Mouse (Mus musculus) forelimb bud, embryonic 11.5 days (tissue): Measurements from ENCODE around the gene Rprml.

Experiments
- DNase-seq: peaks from one replicate; pipeline ENCODE4 v3.0.0-alpha.2; 2012; ENCODE audit warnings: low read depth, low spot score

The Rprml gene

DNA sequence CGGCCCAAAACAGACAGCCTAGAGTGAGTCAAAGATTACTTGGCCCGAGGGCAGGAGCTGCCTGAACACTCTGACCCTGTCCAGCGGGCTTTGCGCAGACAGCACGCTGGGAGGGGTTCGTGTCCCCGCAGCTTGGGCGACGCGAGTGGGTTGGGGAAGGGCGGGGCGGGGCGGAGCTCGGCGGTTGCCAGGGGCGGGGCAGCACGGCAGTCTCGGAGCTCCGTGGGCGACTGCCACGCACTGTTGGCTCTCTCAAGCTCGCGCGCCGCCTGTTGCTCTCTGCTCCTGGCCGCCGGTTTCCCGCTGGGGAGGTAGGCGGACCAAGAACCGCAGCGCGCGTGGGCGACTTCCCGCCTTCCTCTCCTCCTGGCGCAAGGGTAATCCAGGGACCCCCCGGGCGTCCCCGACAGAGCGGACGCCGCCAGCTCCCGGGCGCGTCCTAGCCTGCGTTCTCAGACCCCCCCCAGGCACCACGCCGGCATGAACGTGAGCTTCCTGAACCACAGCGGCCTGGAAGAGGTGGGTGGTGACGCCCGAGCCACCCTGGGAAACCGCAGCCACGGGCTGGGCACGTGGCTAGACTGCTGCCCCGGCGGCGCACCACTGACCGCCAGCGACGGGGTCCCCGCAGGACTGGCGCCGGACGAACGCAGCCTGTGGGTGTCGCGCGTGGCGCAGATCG, at the start of gene Rprml:
Rprml (plus strand) TSS at position 270 of the 682 bp plus-strand sequence.
- no peak for DNase-seq

DNA sequence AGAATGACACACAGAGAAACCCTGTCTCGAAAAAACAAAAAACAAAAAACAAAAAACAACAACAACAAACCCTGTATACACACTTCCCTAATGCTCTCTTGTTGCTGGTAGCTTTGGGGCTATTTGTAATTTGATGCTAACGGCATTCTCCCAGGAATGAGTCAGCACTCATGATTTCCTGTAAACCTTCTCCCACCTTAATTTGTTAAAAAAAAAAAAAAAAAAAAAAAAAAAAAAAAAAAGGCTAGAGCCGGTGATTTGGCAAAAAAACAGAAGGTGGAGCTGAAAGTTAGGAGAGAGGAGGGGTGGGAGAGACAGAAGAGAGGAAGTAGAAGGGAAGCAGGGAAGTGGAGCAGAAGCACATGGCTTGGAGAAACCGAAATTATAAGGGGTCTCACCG, 42.8 kb upstream of the Rprml start:
- DNase-seq: peak; percentile 8

DNA sequence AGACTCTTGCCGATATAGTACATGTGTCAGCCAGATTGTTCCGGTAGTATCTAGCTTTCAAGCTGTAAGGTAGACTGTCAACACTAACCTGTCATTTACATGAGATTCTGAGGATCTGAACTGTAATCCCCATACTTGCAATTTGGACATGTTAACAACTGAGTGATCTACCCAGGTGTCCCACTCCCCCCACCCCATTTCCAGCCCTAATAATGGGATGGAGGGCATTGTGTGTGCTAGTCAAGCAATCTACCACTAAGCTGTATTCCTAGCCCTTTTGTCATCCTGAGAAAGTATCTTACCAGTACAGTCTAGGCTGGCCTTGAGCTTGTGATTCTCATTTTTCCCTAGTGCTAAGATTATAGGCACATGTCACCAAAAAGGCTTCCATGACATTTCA, 38.6 kb upstream of the Rprml start:
- DNase-seq: no peak

DNA sequence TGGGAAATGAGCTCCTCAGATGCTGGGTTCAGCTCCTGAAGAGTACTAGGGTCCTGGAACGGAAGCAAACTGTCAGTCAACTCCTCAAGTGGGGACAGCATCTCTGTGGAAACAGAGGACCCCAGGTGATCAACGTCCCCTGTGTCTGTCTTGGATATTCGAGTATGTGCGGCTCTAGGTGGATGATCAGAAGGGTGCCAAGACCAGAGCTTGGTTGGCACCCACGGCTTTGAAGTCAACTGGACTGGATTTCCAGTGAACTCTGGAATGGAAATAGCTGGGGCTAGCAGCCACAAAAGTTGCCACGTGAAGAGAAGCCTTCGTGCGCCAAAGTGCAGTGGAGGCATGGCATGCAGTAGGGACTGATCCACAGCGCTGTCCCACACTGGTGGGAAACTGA, 28.3 kb upstream of the Rprml start, which contains the start of gene Gm884:
Gm884 (minus strand) TSS at position 101 of the 400 bp plus-strand sequence.
- DNase-seq: no peak

DNA sequence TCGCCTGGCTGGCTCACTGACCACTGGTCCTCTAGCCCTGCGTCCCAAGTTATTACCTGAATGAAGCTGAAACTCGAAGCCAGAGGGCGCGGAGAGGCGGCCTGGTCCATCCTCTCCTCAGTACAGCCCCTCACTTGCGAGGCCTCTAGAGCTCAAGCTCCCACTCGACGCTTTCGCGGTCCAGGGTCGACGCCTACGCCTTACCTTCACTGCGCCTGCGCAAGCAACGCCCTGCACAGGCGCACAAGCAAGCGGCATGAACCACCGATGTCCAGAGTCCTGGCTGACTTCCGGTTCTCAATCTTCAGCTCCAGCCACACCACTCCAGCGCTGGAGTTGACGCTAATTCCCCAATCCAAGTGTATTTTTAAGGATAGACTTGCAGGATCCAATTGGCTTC, 21.9 kb upstream of the Rprml start:
- DNase-seq: no peak

DNA sequence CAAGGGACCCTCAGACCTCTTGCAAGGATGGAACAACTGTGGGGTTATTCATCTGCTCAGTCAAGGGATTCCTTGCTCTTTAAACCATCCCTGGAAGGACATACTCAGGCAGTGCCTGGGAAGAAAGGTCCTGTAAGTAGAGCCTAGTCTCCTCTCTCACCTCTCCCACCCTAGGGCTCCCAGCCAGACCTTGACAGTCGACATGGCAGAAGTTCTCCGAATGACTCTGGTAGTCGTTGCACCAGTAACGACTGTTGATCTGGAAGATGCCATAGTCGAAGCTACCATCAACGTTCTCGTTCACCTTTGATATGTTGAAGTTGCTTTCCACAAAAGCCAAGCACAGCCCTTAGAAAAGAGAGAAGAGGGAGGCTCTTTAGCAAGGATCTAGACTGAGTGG, 14.6 kb upstream of the Rprml start:
- DNase-seq: no peak

DNA sequence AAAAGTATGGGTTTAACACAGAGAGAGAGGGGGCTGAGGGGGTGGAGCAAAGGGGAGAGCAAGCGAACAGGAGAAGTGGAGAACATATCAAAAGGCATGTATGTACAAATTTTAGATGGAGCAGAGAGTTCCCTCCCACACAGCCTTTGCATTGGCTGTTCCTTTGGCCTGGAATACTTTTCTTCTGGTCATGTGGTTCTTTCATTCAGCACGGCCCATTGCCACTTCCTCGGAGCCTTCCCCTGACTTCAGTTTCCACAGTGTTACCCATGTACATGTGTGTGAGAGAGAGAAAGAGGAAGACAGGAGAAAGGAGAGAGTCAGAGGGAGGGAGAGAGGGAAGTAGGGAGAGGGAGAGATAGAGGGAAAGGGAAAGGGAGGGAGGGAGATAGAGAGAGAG, 13.9 kb upstream of the Rprml start:
- no peak for DNase-seq

DNA sequence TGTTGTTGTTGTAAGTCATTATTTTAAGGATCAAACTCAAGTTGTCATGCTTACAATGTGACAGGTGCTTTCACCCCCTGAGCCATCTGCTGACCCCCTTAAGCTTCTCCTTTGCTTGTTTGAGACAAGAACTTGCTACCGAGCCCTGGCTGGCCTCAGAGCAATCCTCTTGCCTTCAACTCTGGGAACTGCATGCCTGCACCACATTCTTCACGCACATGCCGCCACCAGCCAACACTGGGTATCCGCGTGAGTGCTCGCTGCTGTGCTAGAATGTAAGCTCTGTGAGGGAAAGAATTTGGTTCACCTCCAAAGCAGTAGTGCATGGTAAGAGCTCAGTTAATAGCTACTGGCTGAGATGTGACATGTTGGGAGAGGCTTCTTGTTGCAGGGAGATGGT, 13.1 kb upstream of the Rprml start:
- DNase-seq: no peak

DNA sequence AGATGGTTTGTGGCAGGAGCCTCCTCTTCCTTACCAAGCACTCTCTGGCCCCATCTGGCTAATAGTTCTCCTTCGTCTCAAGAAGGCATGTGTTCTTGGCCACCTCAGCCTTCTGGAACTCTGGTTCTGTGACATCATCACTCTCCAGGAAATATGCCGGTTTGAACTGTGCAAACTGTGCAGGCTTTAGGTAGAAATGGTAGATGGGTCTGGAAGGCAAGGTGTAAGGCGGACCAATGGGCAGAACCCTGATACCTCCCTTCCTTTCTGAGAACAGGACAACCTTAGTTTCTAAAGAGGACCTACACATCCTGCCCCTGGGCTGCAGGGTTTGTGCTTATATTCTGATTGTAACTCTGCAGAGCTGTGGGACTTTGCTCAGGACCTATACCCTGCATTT, 10.6 kb upstream of the Rprml start, which contains the start of gene Lyzl6:
Lyzl6 (minus strand) TSS at position 101 of the 400 bp plus-strand sequence.
- no peak for DNase-seq

DNA sequence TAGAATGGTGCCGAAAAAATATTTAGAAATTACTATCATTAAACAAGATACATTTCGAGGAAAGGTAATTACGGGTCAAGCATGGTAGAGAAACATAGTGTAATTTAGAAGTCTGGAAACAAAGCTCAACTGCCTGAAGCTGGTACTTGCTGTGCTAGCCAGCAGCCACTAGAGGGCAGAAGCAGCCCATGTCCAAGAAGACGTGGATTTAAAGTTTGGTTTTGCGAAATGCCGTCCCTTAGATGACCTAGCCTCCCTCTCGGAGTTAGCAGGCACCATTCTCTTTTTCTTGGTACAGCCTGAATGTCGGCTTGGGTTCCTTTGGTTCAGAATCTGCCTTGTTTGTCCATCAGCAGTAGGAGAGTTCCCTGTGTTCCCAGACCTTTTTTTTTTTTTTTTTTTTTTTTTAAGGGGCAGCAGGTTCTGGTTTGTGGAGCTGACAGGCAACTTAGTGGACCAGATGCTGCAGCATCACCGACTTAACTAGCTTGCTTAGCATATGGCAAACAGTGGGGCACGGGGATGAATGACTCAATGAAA, 9.9 kb upstream of the Rprml start:
- peak; percentile 80 for DNase-seq

DNA sequence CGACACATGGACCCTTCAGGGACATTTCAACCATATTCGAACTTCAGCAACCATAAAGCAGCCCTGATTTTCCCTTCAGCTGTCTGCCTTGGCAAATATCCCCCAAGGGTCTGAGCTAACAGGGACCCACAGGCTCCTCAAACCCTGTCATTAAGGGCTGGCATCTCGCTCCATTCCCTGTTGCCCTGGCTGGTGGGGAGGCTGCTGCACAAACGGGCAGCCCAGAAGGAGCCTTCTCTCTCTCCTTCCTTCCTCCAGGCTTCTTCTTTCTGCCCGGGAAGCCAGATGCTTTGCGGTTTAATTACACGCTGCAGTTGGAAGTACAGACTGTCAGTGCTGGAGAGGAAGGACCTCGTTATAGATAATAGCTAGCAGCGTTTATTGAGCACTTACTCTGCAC, 6.2 kb upstream of the Rprml start:
- DNase-seq: no peak

DNA sequence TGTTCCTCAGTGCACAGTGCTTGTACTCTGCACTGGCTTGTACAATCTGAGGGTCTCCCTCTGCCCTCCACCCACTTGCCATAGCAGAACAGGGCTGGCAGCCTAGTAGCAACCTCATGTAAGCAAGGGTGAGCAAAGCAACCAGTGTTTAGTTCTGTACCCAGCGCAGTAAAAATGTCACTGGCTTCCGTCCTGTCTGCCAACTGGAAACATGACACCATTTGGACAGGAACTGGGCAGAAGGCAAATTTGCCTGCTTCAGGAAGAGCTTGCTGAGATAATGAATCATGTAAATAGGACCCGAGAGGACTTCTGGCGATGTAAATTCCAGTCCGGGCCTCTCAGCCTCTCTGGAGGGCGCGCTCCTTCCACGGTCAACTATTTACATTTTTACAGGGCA, 3.6 kb upstream of the Rprml start:
- DNase-seq: no peak

DNA sequence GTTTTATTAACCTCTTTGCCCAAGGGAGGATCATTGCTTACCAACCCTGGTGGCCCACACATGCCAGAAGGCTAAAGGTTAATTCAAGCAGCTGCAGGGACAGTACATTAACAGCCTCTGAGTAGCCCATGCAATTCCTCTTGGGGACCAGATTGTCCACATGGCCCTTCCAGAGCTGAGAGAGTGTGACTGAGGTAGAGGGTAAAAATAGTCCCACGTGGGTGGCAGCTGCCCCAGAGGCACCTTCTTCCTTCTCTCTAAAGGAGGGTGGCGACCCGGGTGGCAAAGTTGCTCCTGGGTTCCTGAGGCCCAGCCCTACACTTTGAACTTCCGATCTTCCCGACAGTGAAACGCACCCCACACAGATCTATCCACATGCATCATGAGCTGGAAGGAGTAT, 3.1 kb upstream of the Rprml start:
- DNase-seq: no peak

DNA sequence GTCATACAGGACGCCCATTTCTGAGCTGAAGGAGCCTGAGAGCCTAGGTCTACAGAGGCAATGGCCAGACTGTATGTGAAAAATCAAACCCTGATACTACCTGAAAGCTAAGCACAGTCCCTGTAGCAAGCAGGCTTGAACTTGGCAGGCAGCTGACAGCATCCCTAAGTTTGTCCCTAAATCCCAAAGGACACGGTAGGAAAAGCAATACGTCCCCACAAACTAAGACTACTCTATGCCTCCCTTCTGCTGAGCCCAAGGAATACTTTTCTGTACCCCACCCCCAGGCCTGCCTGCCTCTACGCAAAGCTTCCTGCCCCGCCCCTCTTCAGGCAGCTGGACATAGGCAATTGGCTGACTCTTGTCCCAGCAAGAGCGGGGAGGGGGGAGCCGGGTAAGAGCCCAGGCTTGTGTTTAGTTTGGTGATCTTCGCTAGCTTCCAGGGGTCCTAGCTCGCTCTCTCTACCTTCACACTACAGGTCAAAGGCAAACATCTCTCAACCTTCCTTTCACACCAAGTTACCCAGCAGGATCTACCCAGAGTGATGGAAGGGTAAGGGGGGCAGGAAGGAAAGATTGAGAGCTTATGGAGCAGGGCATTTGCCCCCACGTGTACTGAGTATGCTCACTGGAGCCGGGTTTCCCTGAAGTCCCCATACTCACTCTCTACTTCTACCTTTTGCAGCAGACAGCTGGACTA, 1.3 kb upstream of the Rprml start:
- peak; percentile 29 for DNase-seq

DNA sequence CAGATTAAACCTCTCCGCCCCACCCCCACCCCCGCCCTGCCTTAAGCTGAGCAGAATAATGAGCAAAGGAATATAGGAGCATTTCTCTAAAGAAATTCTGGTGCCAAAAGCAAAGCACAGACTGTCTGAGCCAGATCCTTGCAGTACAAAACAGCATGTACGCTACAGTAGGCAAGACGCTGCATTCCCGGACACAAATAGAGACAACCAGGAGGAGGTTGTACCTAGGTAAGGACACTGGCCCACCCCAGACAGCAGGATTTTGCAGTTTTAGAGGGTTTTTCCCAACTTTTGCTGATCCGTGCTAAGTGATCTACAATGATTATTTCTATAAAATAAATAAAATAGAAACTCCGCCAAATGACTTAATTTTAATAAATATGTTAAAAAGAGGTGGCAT, 714 bp upstream of the Rprml start:
- DNase-seq: no peak

DNA sequence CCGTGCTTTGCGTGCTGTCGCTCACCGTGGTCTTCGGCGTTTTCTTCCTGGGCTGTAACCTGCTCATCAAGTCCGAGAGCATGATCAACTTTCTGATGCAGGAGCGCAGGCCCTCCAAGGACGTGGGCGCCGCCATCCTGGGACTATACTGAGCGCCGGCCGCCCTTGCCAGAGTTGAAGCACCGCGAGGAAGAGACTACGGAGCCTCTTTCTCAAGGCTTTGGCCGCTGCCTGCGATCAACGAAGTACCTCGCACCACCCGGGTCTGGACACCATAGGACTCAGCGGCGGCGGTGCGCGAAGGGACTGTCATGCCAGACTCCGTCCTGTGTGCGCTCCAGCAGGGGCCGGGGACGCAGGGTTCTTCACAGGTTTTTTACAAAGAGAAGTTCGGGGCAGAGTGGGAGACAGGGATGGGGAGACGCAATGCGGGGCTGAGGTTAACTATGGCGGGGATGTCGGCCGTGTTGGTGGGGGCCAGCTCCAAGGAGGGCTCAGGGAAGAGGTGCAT, 668 bp downstream of the Rprml start:
- DNase-seq: no peak

DNA sequence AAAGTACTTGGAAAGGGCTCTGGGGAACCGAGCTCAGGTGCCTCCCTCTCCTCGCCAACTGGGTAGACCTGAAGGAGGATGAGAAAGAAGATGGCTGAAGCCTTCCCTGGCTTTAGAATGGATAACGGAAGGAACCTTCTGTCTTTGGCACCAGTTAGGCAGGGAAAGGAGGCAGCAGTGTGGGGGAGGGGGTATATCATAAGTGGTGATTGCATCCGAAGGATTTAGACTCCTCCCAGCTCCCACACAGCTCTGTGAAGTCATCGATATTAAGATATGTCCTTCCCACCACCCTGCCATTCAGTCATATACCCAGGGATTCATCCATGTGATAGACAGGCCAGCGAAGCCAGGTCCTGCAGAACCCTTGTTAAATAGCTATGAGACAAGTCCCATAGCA, 2.1 kb downstream of the Rprml start:
- no peak for DNase-seq

DNA sequence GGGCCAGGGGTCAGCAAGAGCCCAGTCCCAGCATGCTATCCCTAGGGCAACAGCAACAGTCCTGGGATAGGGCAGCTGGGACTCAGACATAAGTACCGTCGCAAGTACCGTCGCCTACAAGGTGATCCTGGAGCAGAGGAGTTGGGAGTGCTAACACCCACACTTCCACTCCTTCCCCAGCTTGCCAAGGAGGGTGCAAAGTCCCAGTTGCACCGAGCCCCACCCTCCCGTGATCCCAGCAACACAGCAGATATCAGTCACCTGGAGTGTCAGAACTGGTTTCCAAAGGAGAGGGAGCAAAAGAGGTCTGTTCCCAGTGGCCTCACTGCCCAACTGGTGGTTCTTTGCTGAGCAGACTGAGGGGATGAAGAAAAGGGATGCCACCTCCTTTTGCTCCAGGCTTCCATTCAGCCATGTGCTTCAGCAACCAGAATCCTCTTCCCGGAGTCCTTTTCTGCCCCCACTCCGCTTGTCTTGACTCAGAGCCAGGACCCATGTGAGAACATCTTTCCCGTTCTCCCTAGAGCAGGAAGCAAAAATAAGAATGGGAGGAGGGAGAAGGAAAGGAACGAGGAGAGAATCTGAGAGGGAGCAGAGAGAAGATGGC, 4.1 kb downstream of the Rprml start:
- no peak for DNase-seq

DNA sequence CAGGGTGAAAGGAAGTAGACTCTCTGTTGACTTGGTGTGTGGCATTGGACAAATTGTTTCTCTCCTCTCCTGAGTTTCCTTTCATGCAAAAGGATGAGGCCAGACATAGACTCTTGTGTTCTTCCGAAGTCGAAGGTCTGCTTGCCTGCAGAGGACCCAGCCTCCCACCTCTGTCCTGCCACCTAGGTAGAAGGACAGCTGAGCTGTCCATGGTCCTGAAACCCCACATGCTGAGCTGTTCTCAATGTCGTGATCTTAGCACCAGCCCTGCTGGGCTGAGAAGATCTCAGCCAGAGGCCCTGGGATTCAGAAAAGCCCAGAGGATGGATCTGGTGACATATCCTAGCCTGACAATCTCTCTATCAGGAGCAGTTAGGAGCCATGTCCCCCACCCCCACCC, 7.2 kb downstream of the Rprml start:
- no peak for DNase-seq

DNA sequence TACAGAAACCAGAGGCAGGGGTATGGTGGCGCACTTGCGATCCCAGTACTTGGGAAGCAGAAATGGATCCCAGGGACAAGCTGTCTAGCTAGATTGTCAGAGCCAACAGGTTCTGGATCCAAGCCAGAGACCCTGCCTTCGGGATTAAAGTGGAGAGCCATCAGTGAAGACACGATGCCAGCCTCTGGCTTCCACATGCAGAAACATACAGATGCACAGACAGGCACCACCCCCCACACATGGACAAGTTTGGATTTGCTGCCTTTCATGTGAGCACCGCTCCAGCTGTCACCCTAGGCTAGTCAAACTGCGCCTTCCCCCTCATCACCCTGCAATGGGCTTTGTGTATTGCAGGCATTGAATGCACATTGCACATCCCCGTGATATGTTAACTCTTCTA, 8.8 kb downstream of the Rprml start:
- no peak for DNase-seq

DNA sequence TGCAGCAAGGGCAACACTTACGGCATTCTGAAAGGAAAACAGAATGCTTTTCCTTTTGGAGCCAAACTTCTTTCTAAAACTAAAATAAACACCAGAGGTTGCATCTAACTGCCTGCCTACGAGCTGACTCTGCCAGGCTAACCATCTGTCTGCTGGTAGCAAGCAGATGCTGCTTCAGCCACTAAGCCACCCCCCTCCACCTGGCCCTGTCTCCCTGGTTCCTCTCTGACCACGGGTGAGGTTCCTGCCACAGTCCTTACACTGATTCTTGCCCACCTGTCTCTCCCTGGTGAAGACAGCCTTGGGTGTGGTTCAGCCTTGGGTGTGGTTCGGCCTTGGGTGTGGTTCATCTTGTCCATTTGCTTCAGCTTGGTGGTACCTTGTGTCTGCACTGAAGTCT, 12.5 kb downstream of the Rprml start:
- no peak for DNase-seq

DNA sequence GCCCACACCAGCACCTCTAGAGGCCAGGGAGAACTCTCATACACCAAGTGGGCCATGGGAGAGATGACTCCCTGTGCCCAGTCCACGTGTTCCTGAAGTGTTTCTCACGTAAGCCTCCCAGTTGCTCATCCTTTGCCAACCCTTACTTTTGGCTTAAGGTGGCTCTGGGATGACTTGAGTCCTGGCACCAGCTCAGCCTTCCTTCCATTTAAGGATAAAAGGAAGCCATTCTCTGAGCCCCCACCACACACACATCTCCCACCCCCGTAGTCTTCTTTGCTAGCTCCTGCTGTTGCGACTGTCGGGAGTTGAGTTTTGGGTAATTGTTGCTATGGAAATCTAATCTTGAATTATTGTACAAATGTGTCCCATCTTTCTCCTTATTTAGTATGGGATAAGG, 13.2 kb downstream of the Rprml start:
- no peak for DNase-seq

DNA sequence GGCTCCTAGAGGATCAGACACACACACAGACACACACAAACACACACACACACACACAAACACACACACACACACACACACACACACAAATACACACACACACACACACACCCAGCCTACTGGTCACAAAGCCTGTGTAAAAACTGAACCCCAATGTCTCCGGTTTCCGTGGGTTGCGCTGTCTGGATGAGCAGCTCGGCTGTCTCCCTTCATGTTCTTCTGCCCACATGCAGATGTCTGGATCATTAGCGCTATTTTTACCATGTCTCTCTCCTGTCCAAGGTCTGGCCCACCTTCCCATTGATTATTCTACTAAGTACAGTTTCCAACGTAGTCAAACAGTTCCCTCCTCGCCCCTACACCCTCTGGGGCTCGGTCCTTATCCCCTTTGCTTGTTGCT, 13.7 kb downstream of the Rprml start:
- no peak for DNase-seq
